Mouse (Mus musculus): Measurements from ENCODE around the gene Pnn. TPM values are rescaled to one million over a fixed set of nuclear protein-coding genes. Genes with fewer than 3 reads are reported as not detected.

The Pnn gene
- total RNA-seq, 2 experiments from 2014 or later: 17.3 to 19.3 TPM

DNA sequence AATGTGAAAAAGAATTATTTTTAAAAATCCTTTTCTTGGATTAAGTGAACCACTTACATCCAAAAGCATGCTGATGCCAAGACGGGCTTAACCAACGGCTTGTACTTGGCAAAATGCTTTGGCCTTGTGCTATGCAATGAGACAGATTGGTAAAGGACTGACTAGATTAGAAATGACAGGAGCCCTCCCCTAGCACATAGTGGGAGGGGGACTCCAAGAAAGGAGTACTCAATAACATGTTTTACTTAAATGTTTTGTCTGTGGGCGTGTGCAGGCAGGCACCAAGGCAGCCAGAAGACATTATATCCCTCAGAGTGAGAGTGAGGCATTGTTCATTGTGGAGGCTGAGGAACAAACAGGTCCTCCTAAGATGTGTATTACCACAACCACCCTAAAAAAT lies 7.4 kb downstream of the Pnn start:
- no peak for DNase-seq (ENCODE audit: low spot score)

DNA sequence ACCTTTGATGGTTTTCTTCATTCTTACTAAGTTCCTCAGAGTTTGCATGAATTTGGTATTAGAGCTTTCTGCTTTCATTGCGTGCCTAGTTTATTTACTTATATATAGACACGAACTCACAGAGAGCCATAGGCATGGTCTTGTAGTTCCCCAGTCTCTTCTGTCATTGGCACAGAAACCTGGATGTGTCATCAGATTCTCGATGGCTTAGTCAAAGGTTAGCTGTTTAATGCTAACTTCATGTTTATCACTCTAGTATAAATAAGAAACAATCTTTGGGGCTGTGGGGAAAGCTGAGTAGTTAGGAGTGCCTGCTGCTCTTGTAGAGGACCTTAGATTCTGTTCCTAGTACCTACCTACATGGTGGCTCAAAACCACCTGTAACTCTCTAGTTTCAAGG lies 10.3 kb downstream of the Pnn start:
- DNase-seq (ENCODE audit: low spot score): no peak

DNA sequence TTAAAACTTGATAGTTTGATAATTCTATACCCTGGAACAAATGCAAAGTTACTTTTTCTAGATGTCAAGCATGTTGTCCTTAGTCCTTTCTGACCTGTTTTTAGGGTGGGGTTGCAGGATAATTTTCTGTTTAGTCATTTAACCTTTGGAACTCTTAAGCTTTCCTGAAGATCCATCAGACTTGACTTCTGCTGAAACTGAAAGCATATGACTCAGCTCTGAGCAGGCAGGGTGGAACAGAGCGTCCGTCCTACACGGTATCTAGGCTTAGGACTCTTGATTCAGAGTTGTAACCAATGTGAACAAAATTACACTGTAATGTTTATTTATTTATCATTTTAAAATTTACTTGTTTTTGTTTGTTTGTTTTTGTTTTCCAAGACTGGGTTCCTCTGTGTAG lies 11.2 kb downstream of the Pnn start:
- DNase-seq (ENCODE audit: low spot score): no peak

DNA sequence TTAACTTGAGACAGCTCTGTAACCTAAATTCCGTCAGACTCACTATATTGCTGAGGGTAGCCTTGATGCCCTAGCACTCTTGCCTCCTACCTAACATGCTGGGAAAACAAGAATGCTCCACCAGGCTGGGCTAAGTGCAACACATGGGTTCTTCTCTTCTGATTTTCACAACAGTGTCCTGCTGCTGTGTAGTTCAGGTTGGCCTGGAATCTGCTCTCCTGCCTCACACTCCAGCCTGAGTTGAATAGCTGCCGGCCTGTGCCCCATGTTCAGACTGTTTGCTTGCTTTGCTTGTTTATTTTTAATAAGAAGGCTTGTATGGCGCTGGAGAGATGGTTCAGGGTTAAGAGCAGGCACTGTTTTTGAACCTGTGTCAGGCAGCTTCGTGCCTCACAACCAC lies 13.8 kb downstream of the Pnn start:
- no peak for DNase-seq (ENCODE audit: low spot score)

DNA sequence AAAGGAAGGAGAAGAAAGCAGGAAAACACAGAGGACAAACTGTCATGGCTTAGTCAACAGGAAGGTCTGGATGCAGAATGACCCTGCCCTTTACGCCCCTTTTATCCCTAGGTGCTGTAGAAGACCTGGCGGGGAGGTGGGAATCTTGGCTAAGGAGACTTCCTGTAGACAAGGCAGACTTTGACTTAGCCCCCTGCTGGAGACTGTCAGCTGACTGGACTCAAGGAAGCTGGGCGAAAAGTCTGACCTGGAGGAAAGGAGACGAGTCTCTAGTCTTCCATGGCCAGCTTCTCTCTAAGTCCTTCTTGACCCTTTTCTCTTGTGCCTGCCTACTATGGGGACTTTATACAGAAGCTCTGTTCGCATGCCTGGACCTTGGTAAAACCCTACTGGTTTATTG lies 17.8 kb downstream of the Pnn start:
- no peak for DNase-seq (ENCODE audit: low spot score)

DNA sequence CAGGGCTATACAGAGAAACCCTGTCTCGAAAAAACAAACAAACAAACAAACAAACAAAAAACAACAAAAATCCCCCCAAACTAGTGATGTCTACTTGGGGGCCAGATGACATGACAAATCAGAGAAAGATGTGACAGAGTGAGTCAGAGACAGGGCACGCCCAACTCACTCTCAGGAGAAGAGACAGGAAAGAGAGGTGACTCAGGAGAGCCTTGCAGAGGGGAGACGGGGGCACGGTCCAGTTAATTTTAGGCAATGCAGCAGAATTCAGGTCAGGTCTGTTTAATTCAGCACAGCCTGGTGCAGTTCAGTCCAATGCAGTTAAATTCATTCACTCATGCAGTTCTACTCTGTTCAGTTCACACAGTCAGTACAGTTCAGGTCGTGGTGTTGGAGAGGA lies 19.5 kb downstream of the Pnn start:
- no peak for DNase-seq (ENCODE audit: low spot score)

DNA sequence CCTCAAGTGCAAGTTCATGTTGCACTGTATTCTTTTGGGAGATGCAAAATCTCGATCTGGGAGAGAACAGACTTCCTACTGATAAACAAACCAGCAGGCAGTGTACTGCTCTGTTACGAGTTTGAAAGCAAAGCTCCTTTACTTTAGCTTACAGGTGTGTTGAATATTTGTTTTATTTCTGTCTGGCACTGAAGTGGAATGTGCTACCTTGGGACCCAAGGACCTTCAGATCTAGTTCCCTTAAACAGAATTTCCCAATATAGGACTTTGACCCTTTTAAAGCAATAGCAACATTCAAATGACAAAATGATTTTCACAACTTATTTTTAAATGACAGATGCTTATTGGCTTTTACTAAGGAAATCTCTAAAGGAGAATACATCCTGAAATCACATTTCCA lies 26.9 kb downstream of the Pnn start:
- DNase-seq (ENCODE audit: low spot score): no peak

DNA sequence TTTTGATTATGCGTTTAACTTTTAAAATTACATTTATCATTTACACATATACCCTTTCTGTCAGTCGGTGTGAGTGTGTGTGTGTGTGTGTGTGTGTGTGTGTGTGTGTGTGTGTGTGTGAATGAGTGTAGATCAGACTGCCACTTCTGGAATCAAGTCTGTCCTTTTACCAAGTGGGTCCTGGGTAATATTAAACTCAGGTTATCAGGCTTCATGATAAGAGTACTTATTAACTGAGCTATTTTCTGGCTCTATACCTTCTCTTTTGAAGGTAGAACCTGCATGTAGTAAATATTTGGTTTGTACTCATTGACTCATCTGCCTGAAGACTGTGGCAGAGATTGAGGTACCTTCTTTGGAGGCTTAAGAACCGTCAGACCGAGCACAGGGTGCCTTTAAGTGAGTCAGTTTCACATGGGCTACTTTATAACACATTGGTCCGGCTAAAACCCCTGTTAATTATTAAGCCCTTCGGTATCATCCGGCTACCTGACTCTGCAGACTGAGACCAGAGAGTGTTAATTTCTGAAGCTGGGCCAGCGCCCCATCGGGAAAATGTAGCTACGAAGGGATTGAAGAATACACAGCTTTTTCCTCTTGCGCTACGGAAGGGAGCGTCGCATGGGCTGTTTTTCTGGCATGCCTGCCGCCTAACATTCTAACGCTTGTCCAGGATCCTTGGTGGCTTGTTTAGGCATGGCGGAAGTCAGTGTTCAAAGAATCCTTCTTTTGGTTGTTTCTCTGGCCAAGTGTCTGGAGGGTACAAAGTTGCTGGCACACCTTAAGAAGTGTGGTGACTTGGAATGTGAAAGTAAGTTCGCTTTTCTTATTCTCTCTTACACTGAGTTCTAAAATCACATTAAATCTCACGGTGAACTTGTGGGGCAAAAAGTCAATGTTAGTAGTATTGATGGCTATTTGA lies 28.7 kb downstream of the Pnn start, which contains the start of gene Mia2:
Gene Mia2, plus strand, starts transcription at position 696 of the 922 bp plus-strand sequence.
- DNase-seq (ENCODE audit: low spot score): no peak

DNA sequence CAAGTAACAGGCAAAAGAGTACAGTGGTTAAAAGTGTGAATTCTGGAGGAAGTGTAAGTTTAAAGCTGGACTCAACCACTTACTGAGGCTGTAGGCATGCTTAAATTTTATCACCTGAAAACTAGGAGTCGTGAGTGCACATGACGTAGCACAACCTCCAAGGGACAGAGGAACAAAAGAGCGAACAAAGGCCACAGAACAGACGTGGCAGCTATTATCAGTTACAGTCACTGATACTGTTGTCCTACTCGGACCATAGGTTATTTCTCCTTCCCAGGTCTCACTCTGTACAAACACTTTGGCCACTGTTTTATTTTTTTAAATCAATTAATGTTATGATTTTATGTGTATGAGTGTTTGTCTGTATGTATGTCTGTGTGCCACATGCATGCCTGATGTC lies 38.1 kb downstream of the Pnn start:
- DNase-seq (ENCODE audit: low spot score): no peak

DNA sequence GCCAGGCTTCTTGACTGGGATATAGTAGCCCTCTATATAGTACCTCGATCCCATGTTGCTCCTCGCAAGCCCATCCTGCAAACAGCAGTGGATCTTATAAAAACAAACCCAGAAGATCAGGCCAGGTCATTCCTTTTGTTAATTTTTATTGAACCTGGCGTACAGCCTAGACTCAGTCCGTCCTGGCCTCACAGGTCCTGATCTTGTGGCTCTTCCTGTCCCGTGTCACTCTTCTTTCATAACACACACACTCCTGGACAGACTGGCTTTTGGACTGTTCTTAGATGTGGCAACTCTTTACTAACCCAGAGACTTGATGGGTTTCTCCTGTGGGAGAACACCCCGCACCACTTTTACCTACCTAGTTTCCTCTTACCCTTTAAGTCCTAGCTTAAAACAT lies 39.2 kb downstream of the Pnn start:
- no peak for DNase-seq (ENCODE audit: low spot score)

DNA sequence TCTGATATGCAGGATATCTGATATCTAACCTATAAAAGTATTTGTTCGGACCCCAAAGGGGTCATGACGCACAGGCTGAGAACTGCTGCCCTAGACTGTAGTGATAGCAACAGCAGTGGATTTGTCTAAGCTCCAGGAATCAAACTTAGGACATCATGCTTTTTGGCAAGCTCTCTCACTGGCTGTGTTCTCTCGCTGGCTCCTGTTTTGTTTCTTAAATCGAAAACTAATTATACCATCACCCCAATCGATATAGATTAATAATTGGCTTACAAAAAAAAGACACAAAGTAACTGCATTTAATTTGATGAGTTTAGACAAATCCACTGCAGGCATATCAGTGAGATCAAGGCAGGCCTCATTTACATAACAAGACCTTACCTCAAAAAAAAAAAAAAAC lies 39.8 kb downstream of the Pnn start:
- no peak for DNase-seq (ENCODE audit: low spot score)

DNA sequence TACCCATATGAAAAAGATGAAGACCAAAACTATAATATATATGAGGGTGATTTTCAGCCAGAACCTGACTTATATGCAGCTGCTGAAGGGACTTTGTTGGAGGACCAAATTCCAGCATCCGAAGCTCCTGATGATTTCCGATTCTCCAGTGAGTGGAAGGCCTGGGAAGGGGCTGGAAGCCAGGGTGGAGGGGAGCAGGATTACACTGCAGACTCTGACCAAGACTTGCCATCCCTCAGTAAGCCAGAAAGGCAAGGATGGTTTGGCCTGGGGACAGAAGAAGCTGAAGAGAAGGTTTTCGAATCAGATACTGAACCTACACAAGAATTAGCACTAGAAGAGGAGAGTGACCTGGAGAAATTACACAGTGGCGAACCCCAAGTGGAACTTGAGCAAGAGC lies 41.2 kb downstream of the Pnn start:
- DNase-seq (ENCODE audit: low spot score): no peak

DNA sequence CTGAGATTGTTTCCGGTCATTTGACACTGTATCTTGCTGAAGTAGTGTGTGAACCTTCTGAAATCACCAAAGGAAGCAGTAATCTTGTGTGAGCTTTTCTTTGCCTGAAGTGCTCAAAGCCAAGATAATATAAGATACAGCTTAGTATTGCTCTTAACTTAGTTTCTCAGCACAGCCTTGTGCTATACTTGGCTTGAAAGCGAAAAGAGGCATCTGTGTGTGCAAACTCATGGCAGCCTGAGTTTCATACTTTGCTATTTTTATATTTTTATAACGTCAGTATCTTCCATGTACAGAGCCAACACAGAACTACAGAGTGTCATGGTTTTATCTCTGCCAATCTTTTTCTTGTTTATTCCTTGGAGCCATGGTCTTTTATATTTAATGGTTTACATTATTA lies 50.5 kb downstream of the Pnn start:
- no peak for DNase-seq (ENCODE audit: low spot score)

Other genes with a start within 250 kb of the Pnn start
- gene Sec23a, start 54.9 kb upstream of the Pnn start, total RNA-seq (2021): 10 to 100 TPM; 60.1 to 60.9 TPM
- gene Gemin2, start 53.5 kb upstream of the Pnn start, total RNA-seq (2021): 1 to 10 TPM; 4.0 to 4.9 TPM
- gene Trappc6b, start 5.4 kb upstream of the Pnn start, total RNA-seq (2021): 10 to 100 TPM; 45.5 to 57.9 TPM
- 100 to 1,000 TPM; 104 to 118 TPM for gene Mia2, start 28.9 kb downstream of the Pnn start, total RNA-seq (2021)
- 1 to 10 TPM; 2.8 TPM for gene Fbxo33, start 152.8 kb downstream of the Pnn start, total RNA-seq (2021)